Mouse (Mus musculus) lung, embryonic 16.5 days (tissue): ENCODE data around the gene Spa17. TPM values are rescaled to one million over a fixed set of nuclear protein-coding genes. Genes with fewer than 3 reads are reported as not detected.

ENCODE experiments used
- ATAC-seq: fragments of 200-750 bp; cut with Nextera tagmentation; 2 replicates; pipeline ENCODE4 v1.8.0; 2017; ENCODE audit warnings: low read depth, mild to moderate bottlenecking, moderate library complexity
- H3K27ac ChIP-seq: fragments of 300-500 bp; sonication (generic); 2 replicates; pipeline ENCODE4 v1.5.1; 2014; ENCODE audit warnings: mild to moderate bottlenecking, control low read depth, low read length
- H3K27me3 ChIP-seq: fragments of 300-500 bp; sonication (generic); 2 replicates; pipeline ENCODE4 v1.6.1; 2014; ENCODE audit warnings: low read depth, low read length, mixed read lengths; ENCODE audit not compliant: control insufficient read depth, insufficient read depth
- H3K36me3 ChIP-seq: fragments of 300-500 bp; sonication (generic); 2 replicates; pipeline ENCODE4 v1.6.1; 2014; ENCODE audit warnings: low read length; ENCODE audit not compliant: control insufficient read depth, insufficient read depth
- H3K4me1 ChIP-seq: fragments of 300-500 bp; sonication (generic); replicated peaks from 2 replicates; pipeline ENCODE4 v1.6.1; 2014; ENCODE audit warnings: low read length, mixed read lengths; ENCODE audit not compliant: control insufficient read depth, insufficient read depth
- H3K4me2 ChIP-seq: fragments of 300-500 bp; sonication (generic); 2 replicates; pipeline ENCODE4 v1.6.1; 2014; ENCODE audit warnings: low read depth, low read length, control low read depth
- H3K4me3 ChIP-seq: fragments of 300-500 bp; sonication (generic); 2 replicates; pipeline ENCODE4 v1.5.1; 2014; ENCODE audit warnings: mild to moderate bottlenecking, low read length, control low read depth
- H3K9ac ChIP-seq: fragments of 300-500 bp; sonication (generic); 2 replicates; pipeline ENCODE4 v1.6.1; 2014; ENCODE audit warnings: low read length, control low read depth
- H3K9me3 ChIP-seq: fragments of 300-500 bp; sonication (generic); 2 replicates; pipeline ENCODE4 v1.6.1; 2016; ENCODE audit warnings: low read length; ENCODE audit not compliant: control insufficient read depth
- WGBS: fragments of 180-500 bp; shearing (Covaris S2); extraction: QIAGEN DNeasy Blood & Tissue Kit; methylation state at CpG from one replicate; pipeline ENCODE4 v1.1.7; 2014; 5-methylcytosine and 5-hydroxymethylcytosine counted together
- polyA plus RNA-seq: library from polyadenylated mRNA; unstranded; fragments of >200 nt; fragmentation: Nextera tagmentation; extraction: Ambion mirVana; gene quantifications from 2 replicates; pipeline ENCODE4 v1.2.1, GENCODE M21; 2015

Spa17 gene
- polyA plus RNA-seq, 1 experiment from 2014 or later: 13.8 TPM

DNA sequence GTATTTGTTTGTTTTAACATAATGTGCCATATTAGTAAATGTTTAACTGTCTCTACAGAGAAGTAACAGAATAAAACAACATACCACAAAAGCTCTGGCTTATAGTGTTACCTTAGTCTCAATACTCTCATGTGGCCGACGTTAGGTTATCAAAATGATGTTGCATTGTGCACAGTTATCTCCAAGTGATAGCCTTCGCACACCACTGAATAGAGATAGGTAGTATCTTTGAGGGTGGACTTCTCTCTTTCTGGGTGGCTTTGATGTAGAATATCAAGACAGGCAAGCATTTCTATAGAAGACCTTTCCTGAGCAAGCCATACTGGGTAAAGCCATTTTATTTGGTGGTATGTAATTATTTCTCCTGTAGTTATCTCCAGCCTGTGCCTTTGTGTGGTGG lies 8.4 kb downstream of the Spa17 start:
- Histone ChIP-seq H3K4me2 (no peak overlapping the region), H3K36me3 (no peaks in the 10 kb centered on the region), H3K4me3 (no peak overlapping the region), H3K4me1 (no peaks in the 10 kb centered on the region), H3K9me3 (no peaks in the 10 kb centered on the region), H3K27me3 (no peaks in the 10 kb centered on the region), H3K9ac (no peak overlapping the region), H3K27ac (no peak overlapping the region)
- no peak for ATAC-seq
- 92% methylated on average over 3 of the region's 3 CpGs for WGBS

DNA sequence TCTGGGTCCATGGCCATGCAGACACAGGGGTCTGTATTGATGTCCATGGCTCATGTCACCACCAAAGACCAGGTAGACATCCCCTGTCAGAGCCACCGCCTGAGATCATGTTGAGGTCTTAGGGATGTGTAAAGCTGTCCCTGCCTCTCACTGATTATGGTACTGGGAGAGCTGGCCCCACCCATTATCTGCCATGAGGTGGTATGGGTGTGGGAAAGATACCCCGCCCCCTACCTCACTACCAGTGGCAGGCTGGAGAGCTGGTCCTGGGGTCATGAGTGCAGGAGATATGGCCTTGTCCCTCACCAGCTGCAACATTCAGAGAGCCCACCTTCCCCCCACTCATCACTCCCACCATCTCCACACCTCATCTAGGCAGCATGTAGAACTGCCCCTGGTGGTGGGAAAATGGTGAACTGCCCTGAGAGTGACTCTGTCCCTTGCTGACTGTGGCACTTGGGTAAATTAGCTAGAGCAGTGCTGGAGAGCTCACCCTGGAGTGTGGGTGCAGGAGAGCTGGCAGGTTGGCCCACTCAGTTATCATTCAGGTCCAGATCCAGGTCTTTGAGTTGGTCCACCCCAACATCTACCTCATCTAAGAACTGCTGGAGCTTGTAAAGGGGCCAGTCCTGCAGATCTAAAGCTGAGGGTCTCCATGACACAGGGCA lies 12.8 kb downstream of the Spa17 start:
- 86% methylated on average over 2 of the region's 2 CpGs for WGBS

DNA sequence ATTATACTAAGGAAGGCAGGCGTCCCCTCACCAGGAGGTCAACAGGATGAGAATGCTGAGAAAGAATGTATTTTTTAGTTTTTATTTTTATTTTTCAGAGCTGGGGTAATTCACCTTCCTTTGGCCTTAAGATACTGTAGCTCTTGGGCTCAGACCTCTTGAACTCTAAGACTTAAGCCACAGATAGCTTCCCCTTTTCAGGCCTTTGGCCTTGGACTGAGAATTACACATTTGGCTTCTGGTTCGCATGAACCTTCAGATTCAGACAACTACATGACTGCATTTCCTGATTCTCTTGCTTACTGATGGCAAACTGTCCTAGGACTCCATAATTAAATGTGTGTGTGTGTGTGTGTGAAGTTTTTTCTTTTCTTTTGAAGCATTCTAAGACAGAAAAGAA lies 14.9 kb downstream of the Spa17 start:
- 82% methylated on average over 2 of the region's 2 CpGs for WGBS
- Histone ChIP-seq H3K9ac (no peak overlapping the region), H3K4me2 (no peak overlapping the region), H3K36me3 (no peaks in the 10 kb centered on the region), H3K4me3 (no peak overlapping the region), H3K4me1 (no peaks in the 10 kb centered on the region), H3K27ac (no peak overlapping the region), H3K9me3 (no peaks in the 10 kb centered on the region), H3K27me3 (no peaks in the 10 kb centered on the region)
- ATAC-seq: no peak

More for the DNA sequence above, 12.8 kb downstream of the Spa17 start:
- Histone ChIP-seq H3K9ac (no peak overlapping the region), H3K9me3 (no peaks in the 10 kb centered on the region), H3K4me1 (no peaks in the 10 kb centered on the region), H3K27me3 (no peaks in the 10 kb centered on the region), H3K4me3 (no peak overlapping the region), H3K27ac (no peak overlapping the region), H3K36me3 (no peaks in the 10 kb centered on the region), H3K4me2 (no peak overlapping the region)
- ATAC-seq: peak; percentile 17; the same call in 1 of the 2 replicates

DNA sequence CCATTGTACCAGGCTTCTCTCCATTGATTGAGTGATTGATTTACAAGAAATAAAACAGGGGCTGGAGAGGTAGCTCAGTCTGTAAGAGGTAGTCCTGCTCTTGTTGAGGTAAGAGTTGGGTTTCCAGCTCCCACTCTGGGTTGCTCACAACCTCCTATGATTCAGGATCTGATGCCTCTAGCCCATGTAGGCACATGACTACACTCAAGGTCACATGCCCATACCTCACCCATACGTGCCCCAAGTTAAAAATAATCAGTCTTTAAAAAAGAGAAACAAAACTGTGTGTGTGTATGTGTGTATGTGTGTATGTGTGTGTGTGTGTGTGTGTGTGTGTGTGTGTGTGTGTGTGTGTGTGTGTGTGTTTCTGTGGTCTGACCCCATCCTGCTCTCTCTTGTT lies 18.0 kb downstream of the Spa17 start:
- ATAC-seq: no peak
- H3K9me3 ChIP-seq: no peaks in the 10 kb centered on the region
- H3K9ac ChIP-seq: no peak overlapping the region

DNA sequence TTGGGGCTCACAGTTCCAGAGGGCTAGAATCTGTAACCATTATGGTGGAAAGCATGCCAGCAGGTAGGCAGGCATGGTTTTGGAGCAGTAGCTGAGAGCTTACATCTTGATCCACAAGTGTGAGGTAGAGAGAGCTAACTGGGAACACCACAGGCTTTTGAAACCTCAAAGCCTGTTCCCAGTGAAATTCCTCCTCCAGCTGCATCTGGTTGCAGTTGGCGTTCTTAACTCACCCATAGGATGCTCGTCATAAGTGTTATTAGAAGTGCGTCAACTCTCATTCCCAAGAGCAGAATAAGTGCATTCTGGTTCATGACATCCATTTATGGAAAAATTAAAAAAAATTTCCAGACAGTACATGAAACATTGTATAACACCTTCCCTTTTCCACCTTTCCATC lies 19.8 kb downstream of the Spa17 start:
- no peaks in the 10 kb centered on the region for H3K36me3 ChIP-seq
- ATAC-seq: no peak
- no peaks in the 10 kb centered on the region for H3K27me3 ChIP-seq
- no peak overlapping the region for H3K4me3 ChIP-seq
- no peak overlapping the region for H3K9ac ChIP-seq
- H3K27ac ChIP-seq: no peak overlapping the region
- WGBS: 78% methylated on average over 3 of the region's 3 CpGs
- no peaks in the 10 kb centered on the region for H3K4me1 ChIP-seq
- no peaks in the 10 kb centered on the region for H3K9me3 ChIP-seq
- H3K4me2 ChIP-seq: no peak overlapping the region

More for the DNA sequence above, 18.0 kb downstream of the Spa17 start:
- Histone ChIP-seq H3K4me1 (no peaks in the 10 kb centered on the region), H3K27ac (no peak overlapping the region), H3K4me2 (no peak overlapping the region), H3K27me3 (no peaks in the 10 kb centered on the region), H3K4me3 (no peak overlapping the region), H3K36me3 (no peaks in the 10 kb centered on the region)
- 46% methylated on average over 1 of the region's 1 CpGs for WGBS

DNA sequence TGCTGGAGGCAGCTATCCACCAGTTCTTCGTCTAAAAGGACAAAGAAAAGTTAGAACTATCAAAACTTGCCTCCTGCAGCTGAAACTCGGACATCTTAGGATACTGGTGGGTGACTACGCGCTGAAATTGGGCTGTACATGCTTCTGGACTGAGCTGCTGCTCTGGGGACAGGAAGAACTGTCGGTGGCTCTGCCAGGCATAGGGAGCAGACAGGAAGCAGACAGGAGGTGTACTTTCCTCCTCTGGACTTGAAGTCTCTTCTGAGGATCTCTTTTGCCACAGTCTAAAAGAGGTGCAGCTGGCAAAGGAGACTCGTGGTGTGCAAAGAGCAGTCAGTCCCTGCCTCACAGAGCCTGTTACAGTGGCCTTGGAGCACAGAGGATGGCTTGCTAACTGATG lies 20.9 kb downstream of the Spa17 start:
- no peaks in the 10 kb centered on the region for H3K4me1 ChIP-seq
- 39% methylated on average over 6 of the region's 6 CpGs for WGBS
- no peaks in the 10 kb centered on the region for H3K36me3 ChIP-seq
- no peaks in the 10 kb centered on the region for H3K9me3 ChIP-seq
- H3K27ac ChIP-seq: no peak overlapping the region
- H3K4me2 ChIP-seq: no peak overlapping the region
- H3K9ac ChIP-seq: no peak overlapping the region
- no peaks in the 10 kb centered on the region for H3K27me3 ChIP-seq
- no peak for ATAC-seq
- H3K4me3 ChIP-seq: no peak overlapping the region

DNA sequence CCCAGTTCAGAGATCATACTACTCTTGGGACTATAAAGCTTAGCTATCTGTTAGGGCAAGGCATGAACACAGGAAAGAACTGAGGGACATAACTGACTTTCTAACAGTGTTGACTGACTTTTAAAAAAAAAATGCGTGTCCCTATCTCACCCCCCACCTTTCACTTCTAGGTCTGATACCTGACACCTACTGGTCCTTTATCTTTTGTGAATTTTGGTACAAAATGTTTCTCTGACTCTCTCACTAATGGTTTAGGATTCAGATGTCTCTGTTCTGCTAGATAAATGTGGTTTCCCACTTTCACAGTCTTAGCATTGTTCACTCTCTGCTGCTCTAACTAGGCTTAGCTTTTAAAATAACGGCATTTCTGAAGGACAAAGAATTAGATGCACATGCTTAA lies 21.5 kb downstream of the Spa17 start:
- H3K4me2 ChIP-seq: no peak overlapping the region
- no peak overlapping the region for H3K9ac ChIP-seq
- no peak for ATAC-seq
- H3K4me1 ChIP-seq: no peaks in the 10 kb centered on the region
- no peak overlapping the region for H3K27ac ChIP-seq
- no peak overlapping the region for H3K4me3 ChIP-seq
- H3K36me3 ChIP-seq: no peaks in the 10 kb centered on the region
- no peaks in the 10 kb centered on the region for H3K27me3 ChIP-seq
- H3K9me3 ChIP-seq: no peaks in the 10 kb centered on the region
- 70% methylated on average over 2 of the region's 2 CpGs for WGBS

DNA sequence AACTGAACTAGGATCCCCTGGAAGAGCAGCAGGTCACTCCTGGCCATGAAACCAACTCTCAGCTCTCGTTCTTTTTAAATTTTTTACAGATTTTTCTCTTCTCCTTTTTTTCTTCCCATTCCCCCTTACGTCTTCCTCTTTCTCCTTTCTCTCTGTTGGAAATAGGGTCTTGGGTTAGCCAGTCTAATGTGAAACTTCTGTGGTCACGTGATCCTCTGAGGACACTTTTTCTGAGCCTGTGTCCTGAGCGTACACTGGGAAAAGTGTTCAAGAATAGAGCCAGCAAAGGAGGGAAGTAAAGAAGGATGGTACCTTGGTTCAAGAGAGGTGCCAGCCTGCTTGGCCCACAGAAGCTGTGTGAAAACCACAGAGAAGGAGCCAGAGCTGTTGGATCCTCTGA lies 23.1 kb downstream of the Spa17 start:
- Histone ChIP-seq H3K9me3 (no peaks in the 10 kb centered on the region), H3K27me3 (no peaks in the 10 kb centered on the region), H3K27ac (no peak overlapping the region), H3K4me3 (no peak overlapping the region), H3K4me2 (no peak overlapping the region), H3K36me3 (no peaks in the 10 kb centered on the region), H3K9ac (no peak overlapping the region), H3K4me1 (no peaks in the 10 kb centered on the region)
- ATAC-seq: no peak
- 89% methylated on average over 4 of the region's 4 CpGs for WGBS

DNA sequence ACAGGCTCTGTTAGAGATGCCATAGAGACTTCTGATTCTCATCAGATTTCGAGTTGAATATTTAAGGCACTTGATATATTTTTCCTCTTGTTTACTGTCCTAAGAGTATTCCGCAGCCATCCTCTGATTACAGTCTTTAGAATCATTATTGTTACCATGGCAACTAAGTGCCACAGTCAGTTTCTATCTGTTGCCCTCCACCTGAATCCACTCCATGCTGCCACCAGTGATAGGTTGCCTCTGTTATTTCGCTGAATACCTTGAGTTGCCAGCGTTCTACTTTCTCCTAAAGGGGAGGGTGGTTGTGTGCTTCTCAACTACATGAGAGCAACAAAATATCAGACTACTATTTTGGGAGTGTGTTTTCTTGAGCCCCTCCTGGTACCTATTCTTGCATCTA lies 26.8 kb downstream of the Spa17 start:
- WGBS: 63% methylated on average over 4 of the region's 4 CpGs
- Histone ChIP-seq H3K4me3 (no peak overlapping the region), H3K27me3 (no peaks in the 10 kb centered on the region), H3K9me3 (no peaks in the 10 kb centered on the region), H3K27ac (no peak overlapping the region), H3K9ac (no peak overlapping the region), H3K36me3 (no peaks in the 10 kb centered on the region), H3K4me2 (no peak overlapping the region), H3K4me1 (no peaks in the 10 kb centered on the region)
- ATAC-seq: no peak

DNA sequence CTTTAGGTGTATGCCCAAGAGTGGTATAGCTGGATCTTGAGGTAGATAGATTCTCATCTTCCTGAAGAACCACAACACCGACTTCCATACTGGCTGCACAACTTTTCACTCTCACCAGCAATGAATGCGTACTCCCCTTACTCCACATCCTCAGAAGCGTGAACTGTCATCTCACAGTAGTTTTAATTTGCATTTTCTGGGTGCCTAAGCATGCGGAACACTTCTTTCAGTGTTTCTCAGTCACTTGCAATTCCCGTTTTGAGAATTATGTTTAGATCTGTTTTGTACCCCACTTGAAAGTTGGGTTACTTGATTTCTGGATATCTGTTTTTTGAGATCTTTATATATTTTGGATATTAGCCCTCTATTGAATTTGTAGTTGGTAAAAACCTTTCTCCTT lies 29.9 kb downstream of the Spa17 start:
- Histone ChIP-seq H3K4me3 (no peak overlapping the region), H3K4me2 (no peak overlapping the region), H3K9ac (no peak overlapping the region), H3K9me3 (no peaks in the 10 kb centered on the region), H3K36me3 (no peaks in the 10 kb centered on the region), H3K27ac (no peak overlapping the region), H3K27me3 (no peaks in the 10 kb centered on the region), H3K4me1 (no peaks in the 10 kb centered on the region)
- 81% methylated on average over 5 of the region's 5 CpGs for WGBS
- ATAC-seq: no peak
